Mouse (Mus musculus): ENCODE measurements around the gene Appbp2. TPM values are rescaled to one million over a fixed set of nuclear protein-coding genes. Genes with fewer than 3 reads are reported as not detected.

The Appbp2 gene
- total and polyA plus RNA-seq, 2 experiments from 2014 or later, result 44.1 to 61.0 TPM

DNA sequence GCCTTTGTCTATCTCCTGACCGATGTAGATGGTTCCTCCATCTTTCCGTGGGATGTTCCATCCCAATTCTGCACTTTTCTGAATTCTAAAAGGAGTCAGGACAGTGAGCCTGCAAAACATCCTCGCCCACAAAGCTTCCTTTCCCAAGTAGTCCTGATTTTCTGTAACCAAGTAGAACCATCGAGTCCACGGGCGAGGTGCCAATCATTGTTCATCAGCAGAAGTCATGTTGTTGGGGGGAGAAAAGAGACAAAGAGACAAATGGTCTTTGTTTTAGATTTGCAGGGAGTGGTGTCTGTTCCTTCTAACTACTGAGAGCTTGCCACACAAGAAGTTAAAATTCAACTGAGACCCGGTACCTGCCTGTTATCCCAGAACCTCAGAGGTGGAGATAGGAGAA is 18.7 kb upstream of the Appbp2 start:
- no peak for DNase-seq (ENCODE audit: low spot score)
- Histone ChIP-seq H3K4me1 (ENCODE audit: insufficient read depth, low read length) (no peaks in the 10 kb centered on the region), H3K36me3 (ENCODE audit: insufficient read depth, low read length) (no peaks in the 10 kb centered on the region), H3K9me3 (ENCODE audit: low read length) (no peaks in the 10 kb centered on the region), H3K27ac (ENCODE audit: low read depth, low read length) (no peak overlapping the region), H3K27me3 (ENCODE audit: insufficient read depth, low read length) (no peaks in the 10 kb centered on the region), H3K9ac (replicated peaks; ENCODE audit: low read length, poor library complexity, severe bottlenecking) (no peak overlapping the region), H3K4me3 (ENCODE audit: low read depth, low read length) (no peak overlapping the region), H3K4me2 (ENCODE audit: low read depth, low read length, poor library complexity, severe bottlenecking) (no peak overlapping the region)
- 89% methylated on average over 7 of the region's 7 CpGs for WGBS
- no peak for ATAC-seq (ENCODE audit: low FRiP score)
- no peak for TF ChIP-seq CTCF (IDR thresholded peaks at IDR 0.05)

DNA sequence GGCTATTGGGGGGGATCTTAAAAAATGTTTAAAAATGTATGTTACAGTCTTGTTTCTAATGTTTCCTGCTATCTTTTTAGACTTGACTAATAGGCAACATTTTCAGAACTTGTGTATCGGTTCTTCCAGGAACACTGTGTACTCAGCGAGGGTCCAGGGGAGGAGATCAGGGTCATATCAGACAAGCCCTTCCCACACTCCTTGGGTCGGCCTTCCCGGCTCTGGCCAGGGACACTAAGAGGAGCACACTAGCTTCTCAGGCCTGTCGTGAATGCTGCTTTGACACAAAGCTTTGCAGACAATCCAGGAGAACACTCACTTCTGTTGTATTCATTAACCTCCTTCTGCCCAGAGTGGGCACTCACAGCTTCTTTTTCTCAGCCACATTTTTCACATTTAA is 18.1 kb upstream of the Appbp2 start:
- Histone ChIP-seq H3K4me1 (ENCODE audit: insufficient read depth, low read length) (no peaks in the 10 kb centered on the region), H3K4me2 (ENCODE audit: low read depth, low read length, poor library complexity, severe bottlenecking) (no peak overlapping the region), H3K27me3 (ENCODE audit: insufficient read depth, low read length) (no peaks in the 10 kb centered on the region), H3K4me3 (ENCODE audit: low read depth, low read length) (no peak overlapping the region), H3K9ac (replicated peaks; ENCODE audit: low read length, poor library complexity, severe bottlenecking) (no peak overlapping the region), H3K36me3 (ENCODE audit: insufficient read depth, low read length) (no peaks in the 10 kb centered on the region), H3K27ac (ENCODE audit: low read depth, low read length) (no peak overlapping the region), H3K9me3 (ENCODE audit: low read length) (no peaks in the 10 kb centered on the region)
- ATAC-seq (ENCODE audit: low FRiP score) (no peak), DNase-seq (ENCODE audit: low spot score) (no peak)
- no peak for TF ChIP-seq CTCF (IDR thresholded peaks at IDR 0.05)
- 84% methylated on average over 5 of the region's 5 CpGs for WGBS

- Histone ChIP-seq H3K36me3 (ENCODE audit: insufficient read depth, low read length) (no peaks in the 10 kb centered on the region), H3K27me3 (ENCODE audit: insufficient read depth, low read length) (no peaks in the 10 kb centered on the region), H3K4me3 (ENCODE audit: low read depth, low read length) (no peak overlapping the region), H3K27ac (ENCODE audit: low read depth, low read length) (no peak overlapping the region), H3K4me2 (ENCODE audit: low read depth, low read length, poor library complexity, severe bottlenecking) (no peak overlapping the region), H3K9ac (replicated peaks; ENCODE audit: low read length, poor library complexity, severe bottlenecking) (no peak overlapping the region), H3K4me1 (ENCODE audit: insufficient read depth, low read length) (no peaks in the 10 kb centered on the region), H3K9me3 (ENCODE audit: low read length) (no peaks in the 10 kb centered on the region)
- 88% methylated on average over 5 of the region's 5 CpGs for WGBS
- TF ChIP-seq CTCF (IDR thresholded peaks at IDR 0.05), result no peak
- DNase-seq (ENCODE audit: low spot score) (no peak), ATAC-seq (ENCODE audit: low FRiP score) (no peak)
Measured at GRCm38 (mm10) chr11:85251955-85252354, 17.0 kb upstream of the Appbp2 start.

GRCm38 (mm10) chr11:85250467-85250866 is 15.5 kb upstream of the Appbp2 start:
- no peaks in the 10 kb centered on the region for H3K4me1 ChIP-seq (ENCODE audit: insufficient read depth, low read length)
- H3K4me2 ChIP-seq (ENCODE audit: low read depth, low read length, poor library complexity, severe bottlenecking), result no peak overlapping the region
- 42% methylated on average over 3 of the region's 3 CpGs for WGBS
- no peaks in the 10 kb centered on the region for H3K9me3 ChIP-seq (ENCODE audit: low read length)
- no peak overlapping the region for H3K27ac ChIP-seq (ENCODE audit: low read depth, low read length)
- DNase-seq (ENCODE audit: low spot score) (no peak), ATAC-seq (ENCODE audit: low FRiP score) (no peak)
- no peaks in the 10 kb centered on the region for H3K27me3 ChIP-seq (ENCODE audit: insufficient read depth, low read length)
- H3K9ac ChIP-seq (replicated peaks; ENCODE audit: low read length, poor library complexity, severe bottlenecking), result no peak overlapping the region
- no peak for TF ChIP-seq CTCF (IDR thresholded peaks at IDR 0.05)
- no peaks in the 10 kb centered on the region for H3K36me3 ChIP-seq (ENCODE audit: insufficient read depth, low read length)
- H3K4me3 ChIP-seq (ENCODE audit: low read depth, low read length), result no peak overlapping the region

DNA sequence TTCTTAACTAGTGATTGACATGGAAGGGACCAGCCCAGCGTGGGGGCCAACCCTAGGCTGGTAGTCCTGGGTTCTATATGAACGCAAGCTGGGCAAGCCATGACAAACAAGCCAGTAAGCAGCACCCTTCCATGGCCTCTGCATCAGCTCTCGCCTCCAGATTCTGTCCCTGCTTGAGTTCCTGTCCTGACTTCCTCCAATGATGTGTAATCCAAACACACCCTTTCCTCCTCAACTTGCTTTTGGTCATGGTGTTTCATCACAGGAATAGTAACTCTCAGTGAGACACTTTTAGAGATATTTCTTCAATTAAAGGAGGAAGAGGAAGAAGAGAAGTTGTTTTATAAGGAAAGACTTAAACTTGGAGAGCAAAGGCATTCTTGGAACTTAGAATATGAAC is 14.4 kb upstream of the Appbp2 start:
- DNase-seq (ENCODE audit: low spot score), result no peak
- ATAC-seq (ENCODE audit: low FRiP score), result no peak
- no peak for TF ChIP-seq CTCF (IDR thresholded peaks at IDR 0.05)
- Histone ChIP-seq H3K27me3 (ENCODE audit: insufficient read depth, low read length) (no peaks in the 10 kb centered on the region), H3K4me2 (ENCODE audit: low read depth, low read length, poor library complexity, severe bottlenecking) (no peak overlapping the region), H3K9me3 (ENCODE audit: low read length) (no peaks in the 10 kb centered on the region), H3K9ac (replicated peaks; ENCODE audit: low read length, poor library complexity, severe bottlenecking) (no peak overlapping the region), H3K4me1 (ENCODE audit: insufficient read depth, low read length) (no peaks in the 10 kb centered on the region), H3K27ac (ENCODE audit: low read depth, low read length) (no peak overlapping the region), H3K4me3 (ENCODE audit: low read depth, low read length) (no peak overlapping the region), H3K36me3 (ENCODE audit: insufficient read depth, low read length) (no peaks in the 10 kb centered on the region)
- 69% methylated on average over 3 of the region's 3 CpGs for WGBS

GRCm38 (mm10) chr11:85248151-85248550 is 13.2 kb upstream of the Appbp2 start:
- H3K27ac ChIP-seq (ENCODE audit: low read depth, low read length), result no peak overlapping the region
- WGBS, result 98% methylated on average over 2 of the region's 2 CpGs
- no peak for TF ChIP-seq CTCF (IDR thresholded peaks at IDR 0.05)
- H3K4me2 ChIP-seq (ENCODE audit: low read depth, low read length, poor library complexity, severe bottlenecking), result no peak overlapping the region
- no peaks in the 10 kb centered on the region for H3K9me3 ChIP-seq (ENCODE audit: low read length)
- no peak for DNase-seq (ENCODE audit: low spot score)
- H3K4me1 ChIP-seq (ENCODE audit: insufficient read depth, low read length), result no peaks in the 10 kb centered on the region
- no peaks in the 10 kb centered on the region for H3K36me3 ChIP-seq (ENCODE audit: insufficient read depth, low read length)
- H3K27me3 ChIP-seq (ENCODE audit: insufficient read depth, low read length), result no peaks in the 10 kb centered on the region
- no peak for ATAC-seq (ENCODE audit: low FRiP score)
- H3K9ac ChIP-seq (replicated peaks; ENCODE audit: low read length, poor library complexity, severe bottlenecking), result no peak overlapping the region
- H3K4me3 ChIP-seq (ENCODE audit: low read depth, low read length), result no peak overlapping the region

Data from midbrain, postnatal 0 days (tissue).